Mouse (Mus musculus) skeletal muscle tissue, adult 2 months (tissue): Measurements from ENCODE around the gene Atg3.

Experiments
- DNase-seq: peaks from one replicate; pipeline ENCODE4 v3.0.0-alpha.2; 2012; ENCODE audit warnings: low read depth, low spot score

The Atg3 gene

DNA sequence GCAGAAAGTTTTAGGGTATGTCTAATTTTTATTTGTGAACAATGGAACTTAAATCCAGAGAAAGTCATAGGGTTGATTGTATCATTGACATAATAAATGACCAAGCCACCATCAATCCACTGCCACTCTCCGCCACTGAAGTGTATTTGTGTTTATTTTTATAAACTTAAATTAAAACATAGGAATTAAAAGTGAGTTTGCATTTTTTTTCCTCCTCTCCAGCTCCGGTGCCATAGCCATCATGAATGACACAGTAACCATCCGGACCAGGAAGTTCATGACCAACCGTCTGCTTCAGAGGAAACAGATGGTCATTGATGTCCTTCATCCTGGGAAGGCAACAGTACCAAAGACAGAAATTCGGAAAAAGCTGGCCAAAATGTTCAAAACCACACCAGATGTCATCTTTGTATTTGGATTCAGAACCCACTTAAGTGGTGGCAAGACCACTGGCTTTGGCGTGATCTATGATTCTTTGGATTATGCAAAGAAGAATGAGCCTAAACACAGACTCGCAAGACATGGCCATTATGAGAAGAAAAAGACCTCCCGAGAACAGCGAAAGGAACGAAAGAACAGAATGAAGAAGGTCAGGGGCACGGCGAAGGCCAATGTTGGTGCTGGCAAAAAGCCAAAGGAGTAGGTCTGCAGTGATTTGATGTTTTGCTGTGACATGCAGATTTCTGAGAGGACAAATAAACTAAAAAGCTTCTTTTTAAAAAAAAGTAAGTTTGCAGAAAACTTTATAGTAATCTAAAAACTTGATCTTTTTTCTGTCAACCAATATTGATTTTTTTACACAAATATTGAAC lies 46.5 kb downstream of the Atg3 start:
- DNase-seq, result no peak

DNA sequence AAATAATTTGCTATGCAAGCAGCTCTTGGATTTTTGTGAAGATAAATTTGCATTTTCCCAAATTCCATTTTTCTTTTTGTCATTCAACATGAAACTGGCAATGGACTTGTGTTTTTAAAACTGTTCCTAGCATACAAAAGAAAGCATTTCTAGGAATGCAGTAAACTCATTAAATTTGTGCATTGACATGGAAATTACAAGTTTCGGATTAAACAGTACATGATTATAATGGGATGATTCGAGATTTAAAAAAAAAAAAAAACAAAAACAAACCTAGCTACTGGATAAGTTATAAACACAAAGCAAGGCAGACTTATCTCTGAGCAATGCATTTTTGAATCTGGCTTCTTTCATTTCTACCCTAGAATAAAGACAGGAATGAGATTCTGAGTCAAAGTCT lies 63.4 kb downstream of the Atg3 start:
- DNase-seq, result no peak

DNA sequence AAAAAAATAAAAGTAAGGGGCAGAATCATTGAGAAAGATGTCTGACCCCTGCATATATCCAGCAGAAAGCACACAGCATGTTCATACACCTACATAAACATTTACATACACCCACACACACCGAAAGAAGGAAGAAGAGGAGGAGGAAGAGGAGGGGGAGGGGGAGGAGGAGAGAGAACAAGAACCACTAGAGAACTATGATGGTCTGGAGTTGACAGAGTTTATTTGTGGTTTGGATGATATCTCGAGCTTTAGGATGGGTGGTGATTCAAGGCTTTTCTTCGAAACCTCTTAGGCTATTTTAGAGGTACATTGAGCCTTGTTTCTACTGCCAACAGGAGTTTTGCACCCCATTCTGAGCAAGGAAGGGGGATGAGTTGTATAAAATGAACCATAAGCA lies 64.2 kb downstream of the Atg3 start:
- DNase-seq, result no peak

DNA sequence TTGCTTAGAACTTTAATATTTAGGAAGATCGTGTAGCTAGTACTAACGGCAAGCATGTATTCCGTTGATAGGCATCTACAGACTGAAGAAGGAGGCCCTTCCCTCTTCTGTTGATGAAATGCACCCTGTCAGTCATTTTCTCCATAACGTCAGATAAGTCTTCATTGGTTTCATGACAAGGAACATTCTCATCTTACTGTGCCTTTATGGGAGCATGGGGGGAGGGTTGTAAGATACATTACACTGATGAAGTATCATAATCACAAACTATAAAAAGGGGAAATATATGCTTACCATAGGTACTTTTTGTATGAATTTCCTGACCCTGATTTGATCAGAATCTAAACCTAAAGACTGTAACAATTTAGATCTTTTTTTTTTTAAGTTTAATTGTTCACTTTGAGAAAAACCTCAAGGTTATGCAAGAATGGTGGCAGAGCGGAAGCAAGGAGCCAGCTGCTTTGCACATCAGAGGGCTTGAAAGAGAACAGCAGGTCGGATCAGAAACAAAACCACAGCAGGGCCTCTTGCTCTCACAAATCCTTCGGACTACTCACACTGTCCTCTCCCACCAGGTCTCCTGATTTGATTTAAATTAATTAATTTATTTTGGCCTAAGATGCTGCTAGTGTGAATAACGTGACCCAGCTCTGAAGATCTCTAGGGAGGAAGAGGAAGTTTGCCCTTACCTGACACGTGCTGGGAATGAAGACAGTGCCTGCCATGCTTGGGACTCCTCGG lies 65.2 kb downstream of the Atg3 start, which contains the start of gene Btla:
Gene Btla (plus strand): TSS at position 668 of the 741 bp plus-strand sequence.
- no peak for DNase-seq

DNA sequence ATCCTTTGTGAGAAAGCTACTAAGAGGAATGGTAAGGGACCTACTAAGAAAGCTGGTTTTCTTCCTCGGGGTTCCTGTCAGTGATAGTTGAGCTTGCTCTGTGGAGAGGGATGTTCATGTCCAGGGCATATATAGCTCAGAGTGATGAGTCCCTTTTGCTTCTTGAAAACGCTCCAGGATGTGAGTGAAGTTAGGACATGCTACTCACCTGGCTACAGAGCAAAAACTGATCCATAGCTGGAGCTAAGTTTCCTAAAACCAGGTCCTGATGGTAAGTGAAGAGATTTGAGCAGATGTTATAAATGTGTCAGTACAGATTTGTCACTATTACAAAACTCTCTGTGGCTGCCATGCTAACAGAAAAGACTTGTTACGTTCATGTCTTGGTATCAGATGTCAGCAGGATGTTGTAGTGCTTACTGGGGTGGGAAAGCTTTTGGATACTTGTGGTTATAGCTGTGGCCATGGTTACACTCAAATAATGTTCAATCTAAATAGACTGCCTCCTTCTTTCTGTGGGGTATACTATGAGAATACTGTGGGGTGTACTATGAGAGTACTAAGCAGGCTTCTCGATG lies 65.9 kb downstream of the Atg3 start:
- DNase-seq, result no peak

DNA sequence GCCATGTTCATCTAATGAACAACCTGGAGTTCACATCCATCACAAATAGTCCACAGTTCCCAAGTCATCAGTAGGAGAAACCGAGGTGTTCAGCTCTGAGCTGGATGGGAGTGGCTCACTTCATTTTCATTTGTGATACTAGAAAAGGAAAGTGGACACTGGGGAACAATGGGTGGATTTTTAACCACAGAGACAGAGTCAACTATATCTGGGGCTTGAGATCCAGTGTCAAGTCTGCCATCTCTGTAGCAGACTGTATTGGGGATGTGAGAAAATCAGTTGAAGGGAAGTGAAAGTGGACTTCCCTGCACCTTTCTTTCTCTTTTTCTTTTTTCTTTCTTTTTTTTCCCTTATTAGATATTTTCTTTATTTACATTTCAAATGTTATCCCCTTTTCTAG lies 68.4 kb downstream of the Atg3 start:
- no peak for DNase-seq

DNA sequence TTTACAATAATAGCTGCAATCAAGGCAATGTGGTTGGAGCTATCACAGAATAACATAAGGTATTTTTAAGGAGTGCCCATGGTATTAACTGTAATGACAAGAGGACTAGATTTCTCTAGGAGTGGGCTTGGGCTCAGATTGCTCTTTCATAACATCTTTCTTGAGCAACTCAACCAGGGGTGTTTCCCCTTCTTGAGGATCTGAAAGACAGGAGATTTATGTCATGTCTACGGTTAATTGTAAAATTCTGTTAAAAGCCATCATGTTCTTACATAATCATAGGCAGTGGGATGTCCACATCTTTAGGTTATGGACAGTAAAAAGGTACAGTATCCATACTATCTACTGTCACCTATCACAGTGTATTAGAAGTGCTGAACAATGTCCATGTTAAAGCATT lies 72.7 kb downstream of the Atg3 start:
- DNase-seq, result no peak

DNA sequence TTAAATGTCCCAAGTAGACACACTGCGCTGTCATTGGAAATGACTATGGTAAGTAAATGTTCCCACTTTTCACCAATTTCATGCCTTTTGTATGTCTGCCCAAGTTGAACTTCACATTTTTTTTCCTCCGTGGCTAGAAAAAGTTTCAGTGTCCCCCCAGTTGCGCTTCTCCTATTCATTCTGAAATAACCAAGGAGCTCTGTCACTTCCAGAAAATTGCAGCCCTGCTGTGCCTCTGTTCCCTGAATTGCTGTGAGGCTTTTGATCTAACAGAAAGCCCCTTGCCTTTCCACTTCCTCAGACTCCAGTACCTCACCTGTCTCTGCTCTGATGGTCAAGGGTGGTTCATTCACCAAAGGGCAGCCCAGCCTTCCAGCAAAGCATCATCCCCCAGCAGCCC lies 74.4 kb downstream of the Atg3 start:
- DNase-seq, result no peak
